Mouse (Mus musculus) ES-E14 (cell line): ENCODE measurements around the gene Tmppe.

ENCODE experiments used
- CHD2 ChIP-seq: IDR thresholded peaks from 2 replicates; pipeline ENCODE4 v1.6.1; 2014; ENCODE audit warnings: mild to moderate bottlenecking, low read depth, low read length, inconsistent platforms
- HCFC1 ChIP-seq: IDR thresholded peaks from 2 replicates; pipeline ENCODE4 v1.6.1; 2012; ENCODE audit warnings: low read length, inconsistent platforms, borderline replicate concordance; ENCODE audit not compliant: insufficient read depth
- ZC3H11A ChIP-seq: IDR thresholded peaks from 2 replicates; pipeline ENCODE4 v1.6.1; 2012; ENCODE audit warnings: low read depth, mild to moderate bottlenecking, inconsistent platforms, low read length, borderline replicate concordance
- ZNF384 ChIP-seq: IDR thresholded peaks from 2 replicates; pipeline ENCODE4 v1.6.1; 2012; ENCODE audit warnings: low read depth, low read length, inconsistent platforms

- TF ChIP-seq ZNF384 (no peak), HCFC1 (no peak), ZC3H11A (no peak), CHD2 (no peak)
Observed at GRCm38 (mm10) chr9:114388288-114388687, 12.6 kb upstream of the Tmppe start.
